Mouse (Mus musculus) stomach, postnatal 0 days (tissue): ENCODE results near the gene Smad1.

ENCODE experiments used
- CTCF ChIP-seq: IDR thresholded peaks from 2 replicates; pipeline ENCODE4 v1.5.1; 2016; ENCODE audit warnings: antibody characterized with exemption, low read depth, mild to moderate bottlenecking, moderate library complexity
- EP300 ChIP-seq: optimal IDR thresholded peaks from 2 replicates; pipeline ENCODE3; 2016; ENCODE audit warnings: antibody characterized with exemption

DNA sequence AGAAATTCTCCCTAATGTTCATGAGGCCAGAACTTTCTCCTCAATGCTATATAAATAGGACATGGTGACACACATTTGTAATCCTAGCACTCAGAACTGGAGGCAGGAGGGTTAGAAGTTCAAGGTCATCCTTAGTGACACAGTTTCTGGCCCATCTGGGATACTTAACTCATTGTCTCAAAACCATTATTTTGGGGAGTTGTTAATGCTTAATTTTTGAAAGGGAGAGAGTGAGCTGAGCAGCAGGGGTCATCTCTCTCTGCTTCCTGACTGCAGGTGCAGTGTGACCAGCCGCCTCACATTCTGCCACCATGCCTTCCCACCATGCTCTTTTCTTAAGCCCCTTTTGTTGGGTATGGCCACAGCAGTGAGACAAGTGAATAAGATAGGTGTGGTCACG lies 67.7 kb downstream of the Smad1 start:
- TF ChIP-seq CTCF (no peak), EP300 (no peak)
